Comparison of ENCODE assay signal across 18 mouse cellular contexts in the genomic region with DNA sequence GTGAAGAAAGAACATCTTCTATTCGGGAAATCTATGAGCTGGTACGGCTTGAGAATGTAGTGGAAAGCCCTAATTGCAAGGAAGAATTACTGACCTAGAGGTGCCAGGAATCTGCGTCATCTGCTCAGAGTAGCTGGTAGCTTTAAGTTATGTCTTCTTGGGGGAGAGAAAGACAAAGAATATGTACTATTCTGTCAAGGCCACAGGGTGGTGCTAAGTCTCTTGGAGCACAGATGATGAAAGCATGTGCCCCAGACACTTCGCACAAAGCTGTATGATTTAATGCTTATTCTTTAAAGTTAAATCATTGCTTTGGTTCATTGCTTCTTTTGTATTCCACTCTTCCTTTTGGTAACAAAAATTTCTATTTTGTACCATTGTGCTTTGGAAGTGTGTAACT. TPM values are rescaled to one million over a fixed set of nuclear protein-coding genes. Genes with fewer than 3 reads are reported as not detected.
A peak's percentile ranks its signal among the peaks of the same experiment; 100 is the strongest.
DNase-seq lines count a peak whose midpoint lies in the region; ATAC-seq and TF ChIP-seq lines count a peak whose summit lies in the region.
"Had no signal": no experiment of that assay in that cellular context is flagged by ENCODE, and none has a peak within 500 bp of the region (broad histone marks: within the 10 kb centered on the region; RNA-seq: fewer than 3 reads in every experiment).

No protein-coding gene starts in this region.

- intact Hi-C loops in left cerebral cortex, postnatal 14 days (cut with DNase I): no loop called here

- TF ChIP-seq POLR2A in thymus, adult 2 months (IDR thresholded peaks at IDR 0.05; ENCODE audit: control insufficient read depth, extremely low read depth, insufficient read depth, low read length, poor library complexity): no peak

- no peak overlapping the region for H3K9ac ChIP-seq in hindbrain, postnatal 0 days (replicated peaks; ENCODE audit: low read length)
- H3K9ac ChIP-seq in hindbrain, embryonic 12.5 days: no peak overlapping the region
- H3K9ac ChIP-seq: liver, embryonic 15.5 days had no signal

- WGBS in hindbrain, postnatal 0 days: 68% methylated on average over 4 of the region's 4 CpGs
- WGBS in hindbrain, embryonic 12.5 days: 72% methylated on average over 4 of the region's 4 CpGs
- 73% methylated on average over 4 of the region's 4 CpGs for WGBS in thymus, adult 2 months

- no peaks in the 10 kb centered on the region for H3K4me1 ChIP-seq in hindbrain, postnatal 0 days (ENCODE audit: insufficient read depth, low read length)
- no peaks in the 10 kb centered on the region for H3K4me1 ChIP-seq in hindbrain, embryonic 12.5 days
- H3K4me1 ChIP-seq in thymus, adult 2 months (replicated peaks; ENCODE audit: control insufficient read depth, insufficient read depth, low read length): no peaks in the 10 kb centered on the region
- H3K4me1 ChIP-seq: hindbrain, embryonic 10.5 days; liver, embryonic 15.5 days had no signal

- H3K27ac ChIP-seq in hindbrain, postnatal 0 days: no peak overlapping the region
- no peak overlapping the region for H3K27ac ChIP-seq in hindbrain, embryonic 12.5 days
- H3K27ac ChIP-seq in thymus, adult 2 months (ENCODE audit: control insufficient read depth, insufficient read depth, low read length): no peak overlapping the region
- H3K27ac ChIP-seq: gastrocnemius, adult 2 months; hindbrain, embryonic 10.5 days; liver, embryonic 15.5 days; macrophage had no signal

- no peaks in the 10 kb centered on the region for H3K36me3 ChIP-seq in hindbrain, postnatal 0 days (ENCODE audit: insufficient read depth, low read length)
- H3K36me3 ChIP-seq in hindbrain, embryonic 12.5 days: no peaks in the 10 kb centered on the region
- H3K36me3 ChIP-seq in thymus, adult 2 months (ENCODE audit: control insufficient read depth, insufficient read depth, low read length): no peaks in the 10 kb centered on the region
- H3K36me3 ChIP-seq: G1E; hindbrain, embryonic 10.5 days; liver, embryonic 15.5 days had no signal

- no peaks in the 10 kb centered on the region for H3K9me3 ChIP-seq in hindbrain, postnatal 0 days (ENCODE audit: low read length)
- H3K9me3 ChIP-seq in hindbrain, embryonic 12.5 days (replicated peaks): no peaks in the 10 kb centered on the region
- H3K9me3 ChIP-seq: G1E; hindbrain, embryonic 10.5 days; liver, embryonic 15.5 days had no signal

- no peak overlapping the region for H3K4me3 ChIP-seq in hindbrain, postnatal 0 days (ENCODE audit: low read length)
- no peak overlapping the region for H3K4me3 ChIP-seq in hindbrain, embryonic 12.5 days
- no peak overlapping the region for H3K4me3 ChIP-seq in thymus, adult 2 months (ENCODE audit: control insufficient read depth, insufficient read depth, low read length)
- H3K4me3 ChIP-seq: gastrocnemius, adult 2 months; hindbrain, embryonic 10.5 days; liver, embryonic 15.5 days had no signal

- no peak overlapping the region for H3K4me2 ChIP-seq in hindbrain, postnatal 0 days (ENCODE audit: low read depth, low read length)
- H3K4me2 ChIP-seq in hindbrain, embryonic 12.5 days (replicated peaks): no peak overlapping the region
- H3K4me2 ChIP-seq: heart, embryonic 11.5 days; liver, embryonic 15.5 days had no signal

- H3K27me3 ChIP-seq in hindbrain, postnatal 0 days (ENCODE audit: insufficient read depth, low read length): no peaks in the 10 kb centered on the region
- H3K27me3 ChIP-seq in hindbrain, embryonic 12.5 days: no peaks in the 10 kb centered on the region
- no peaks in the 10 kb centered on the region for H3K27me3 ChIP-seq in thymus, adult 2 months (ENCODE audit: control insufficient read depth, insufficient read depth, low read length)
- H3K27me3 ChIP-seq: liver, embryonic 15.5 days had no signal

- DNase-seq in hindbrain, postnatal 0 days (ENCODE audit: low spot score): peak; percentile 7
- peak; percentile 4 for DNase-seq in thymus, adult 2 months
- DNase-seq in thymus, postnatal 25 days: no peak
- DNase-seq in naive thymus-derived CD4-positive, alpha-beta T cell, adult 2 months (ENCODE audit: low read depth): peak; percentile 24
- no peak for DNase-seq in left cerebral cortex, postnatal 14 days (ENCODE audit: low spot score in 2 of 2)
- DNase-seq: cerebellum, postnatal 25 days; gastrocnemius, adult 2 months; kidney, postnatal 36 days; right cerebral cortex, adult 18-20 months had no signal

- peak; percentile 23; the same call in 1 of the 2 replicates for TF ChIP-seq CTCF in hindbrain, postnatal 0 days (IDR thresholded peaks at IDR 0.05; ENCODE audit: low read depth)
- no peak for TF ChIP-seq CTCF in thymus, adult 2 months (IDR thresholded peaks at IDR 0.05; ENCODE audit: borderline replicate concordance, control insufficient read depth, extremely low read depth, insufficient read depth, low read length, poor library complexity)

- ATAC-seq in hindbrain, postnatal 0 days: no peak
- ATAC-seq in hindbrain, embryonic 12.5 days (ENCODE audit: low FRiP score): no peak
- ATAC-seq in activated CD4-positive, CD25-positive, alpha-beta regulatory T cell, adult 4 months: peak; percentile 28
- no peak for ATAC-seq in cerebellum, adult (ENCODE audit: insufficient number of reproducible peaks, low FRiP score, low TSS enrichment)

RNA-seq across cellular contexts. Expression of gene Gm2663, which starts 15.8 kb away (rescaled TPM):
- not detected in 2 replicates for total RNA-seq in hindbrain, postnatal 0 days (2014; rRNA removed)
- polyA plus RNA-seq in hindbrain, postnatal 0 days (2015; fragmentation: Nextera tagmentation; extraction: Ambion mirVana): not detected in 2 replicates
- polyA plus RNA-seq in hindbrain, embryonic 12.5 days (2016; fragmentation: Nextera tagmentation; extraction: Ambion mirVana): not detected in 2 replicates
- polyA plus RNA-seq in thymus, adult 2 months (2012; rRNA removed): not detected in 2 replicates
- polyA plus RNA-seq in activated CD4-positive, CD25-positive, alpha-beta regulatory T cell, adult 4 months (2017; shearing (Covaris generic)): not detected
- total RNA-seq in left cerebral cortex, postnatal 14 days (2021): not detected
- total RNA-seq: G1E; gastrocnemius, adult 2 months; left cerebral cortex, postnatal 36 days had no signal
- polyA plus RNA-seq: G1E; hindbrain, embryonic 10.5 days; liver, embryonic 15.5 days; macrophage had no signal

RNA-seq across cellular contexts. Expression of gene 2210010C04Rik, which starts 20.2 kb away (rescaled TPM):
- not detected in 2 replicates for total RNA-seq in hindbrain, postnatal 0 days (2014; rRNA removed)
- polyA plus RNA-seq in hindbrain, postnatal 0 days (2015; fragmentation: Nextera tagmentation; extraction: Ambion mirVana): not detected in 2 replicates
- polyA plus RNA-seq in hindbrain, embryonic 12.5 days (2016; fragmentation: Nextera tagmentation; extraction: Ambion mirVana): not detected in 2 replicates
- polyA plus RNA-seq in thymus, adult 2 months (2012; rRNA removed): 0.27 TPM in 2 replicates
- under 1 TPM in 1 of 2 experiments, not detected in 1; 0.29 TPM for polyA plus RNA-seq in activated CD4-positive, CD25-positive, alpha-beta regulatory T cell, adult 4 months (2017; shearing (Covaris generic))
- total RNA-seq in left cerebral cortex, postnatal 14 days (2021): not detected
- total RNA-seq: G1E; gastrocnemius, adult 2 months; left cerebral cortex, postnatal 36 days had no signal
- polyA plus RNA-seq: G1E; heart, embryonic 11.5 days; hindbrain, embryonic 10.5 days; liver, embryonic 15.5 days; macrophage had no signal

RNA-seq across cellular contexts. Expression of gene 1810009J06Rik, which starts 50.5 kb away (rescaled TPM):
- total RNA-seq in hindbrain, postnatal 0 days (2014; rRNA removed): not detected in 2 replicates
- polyA plus RNA-seq in hindbrain, postnatal 0 days (2015; fragmentation: Nextera tagmentation; extraction: Ambion mirVana): not detected in 2 replicates
- not detected in 2 replicates for polyA plus RNA-seq in hindbrain, embryonic 12.5 days (2016; fragmentation: Nextera tagmentation; extraction: Ambion mirVana)
- not detected in 2 replicates for polyA plus RNA-seq in thymus, adult 2 months (2012; rRNA removed)
- polyA plus RNA-seq in activated CD4-positive, CD25-positive, alpha-beta regulatory T cell, adult 4 months (2017; shearing (Covaris generic)): 1 to 10 TPM in 1 of 2 experiments, not detected in 1; 1.0 TPM
- not detected for total RNA-seq in left cerebral cortex, postnatal 14 days (2021)
- total RNA-seq: G1E; gastrocnemius, adult 2 months; left cerebral cortex, postnatal 36 days had no signal
- polyA plus RNA-seq: G1E; heart, embryonic 11.5 days; hindbrain, embryonic 10.5 days; liver, embryonic 15.5 days; macrophage had no signal

Comparison
In these comparisons a context has a peak if more than half of its experiments do, and no peak if none do; other contexts are left out.
1. DNase-seq: peak in hindbrain, postnatal 0 days (single experiment), thymus, adult 2 months (single experiment) and naive thymus-derived CD4-positive, alpha-beta T cell, adult 2 months (single experiment); none in thymus, postnatal 25 days (single experiment) and left cerebral cortex, postnatal 14 days (0 of 2).